Mouse (Mus musculus): ENCODE data around the gene Birc5. TPM values are rescaled to one million over a fixed set of nuclear protein-coding genes. Genes with fewer than 3 reads are reported as not detected.
"Not testable (repeated sequence)": the region's sequence is repeated elsewhere in the genome, so short reads cannot be mapped to it uniquely, and the experiment has no call there.

Gene Birc5
- polyA plus RNA-seq, 1 experiment from 2014 or later, result 306 TPM

DNA sequence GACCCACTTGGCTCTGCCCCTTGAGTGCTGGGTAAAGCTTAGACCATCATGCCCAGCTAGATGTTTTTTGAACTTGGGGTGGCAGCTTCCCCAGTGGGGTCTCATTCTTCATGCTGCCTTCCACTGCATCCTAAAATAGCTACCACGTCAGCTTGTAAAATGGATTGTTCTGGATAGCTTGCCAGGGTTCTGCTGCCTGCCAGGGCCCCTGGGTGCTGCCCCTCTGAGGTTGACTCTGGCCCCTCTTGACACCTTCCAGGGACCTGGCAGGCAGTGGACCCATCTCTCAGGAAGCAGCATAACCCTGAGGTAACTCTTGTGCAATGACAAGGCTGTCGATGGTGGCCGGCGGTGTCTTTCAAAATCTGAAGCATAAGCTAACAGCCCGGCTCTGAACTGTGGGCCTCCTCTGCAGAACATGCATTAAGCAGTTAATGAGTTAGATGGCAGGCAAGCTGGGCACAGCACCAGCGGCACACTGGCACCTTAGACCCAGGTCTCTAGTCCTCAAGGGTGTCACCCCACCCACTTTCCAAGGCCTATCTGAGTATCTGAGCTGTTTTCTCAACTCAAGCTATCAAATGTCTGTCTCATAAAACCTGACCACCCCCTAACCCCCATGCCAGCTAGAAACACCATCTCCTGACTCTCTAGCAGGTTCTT, 34.2 kb upstream of the Birc5 start:
- no peak overlapping the region for H3K4me3 ChIP-seq (ENCODE audit: low read length)
- H3K27me3 ChIP-seq (replicated peaks; ENCODE audit: control insufficient read depth, insufficient read depth, low read length), result no peaks in the 10 kb centered on the region
- H3K4me2 ChIP-seq (ENCODE audit: low read depth, low read length), result no peak overlapping the region
- peaks cover 21% of the 10 kb centered on the region; the same call in 1 of the 2 replicates for H3K4me1 ChIP-seq (ENCODE audit: control insufficient read depth, insufficient read depth, low read length)
- 96% methylated on average over 6 of the region's 6 CpGs for WGBS
- H3K9ac ChIP-seq (ENCODE audit: low read depth, low read length), result no peak overlapping the region
- H3K9me3 ChIP-seq (ENCODE audit: control insufficient read depth, low read length), result no peaks in the 10 kb centered on the region
- no peak for ATAC-seq
- peak overlapping the region; percentile 8; the same call in 1 of the 2 replicates for H3K27ac ChIP-seq (ENCODE audit: low read length)
- peaks cover 18% of the 10 kb centered on the region for H3K36me3 ChIP-seq (ENCODE audit: control insufficient read depth, insufficient read depth, low read length)

DNA sequence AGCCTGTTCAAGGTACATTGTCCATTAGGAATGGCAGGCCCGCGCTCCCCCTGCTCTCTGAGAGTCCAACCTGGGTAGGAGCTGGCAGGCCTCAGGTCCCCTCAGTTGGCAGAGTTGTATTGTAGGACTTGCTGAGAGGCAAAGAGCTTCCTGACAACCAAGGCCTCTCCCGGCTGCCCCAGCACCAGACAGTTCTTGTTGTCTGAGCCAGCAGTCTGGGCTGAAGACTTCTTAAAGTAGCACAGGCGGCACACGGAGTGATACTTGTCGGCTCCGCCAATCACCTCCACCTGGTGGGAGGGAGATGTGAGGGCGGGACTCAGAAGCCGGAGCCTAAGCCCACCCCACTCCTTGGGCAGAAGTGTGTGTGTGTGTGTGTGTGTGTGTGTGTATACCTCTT, 33.2 kb upstream of the Birc5 start:
- H3K9ac ChIP-seq (ENCODE audit: low read depth, low read length); H3K27ac ChIP-seq (ENCODE audit: low read length); H3K9me3 ChIP-seq (ENCODE audit: control insufficient read depth, low read length); H3K4me2 ChIP-seq (ENCODE audit: low read depth, low read length); H3K27me3 ChIP-seq (replicated peaks; ENCODE audit: control insufficient read depth, insufficient read depth, low read length); H3K4me3 ChIP-seq (ENCODE audit: low read length); ATAC-seq: not testable (repeated sequence)
- Histone ChIP-seq H3K36me3 (ENCODE audit: control insufficient read depth, insufficient read depth, low read length) (peaks cover 18% of the 10 kb centered on the region), H3K4me1 (ENCODE audit: control insufficient read depth, insufficient read depth, low read length) (peaks cover 21% of the 10 kb centered on the region; the same call in 1 of the 2 replicates)
- WGBS, result 76% methylated on average over 9 of the region's 9 CpGs

DNA sequence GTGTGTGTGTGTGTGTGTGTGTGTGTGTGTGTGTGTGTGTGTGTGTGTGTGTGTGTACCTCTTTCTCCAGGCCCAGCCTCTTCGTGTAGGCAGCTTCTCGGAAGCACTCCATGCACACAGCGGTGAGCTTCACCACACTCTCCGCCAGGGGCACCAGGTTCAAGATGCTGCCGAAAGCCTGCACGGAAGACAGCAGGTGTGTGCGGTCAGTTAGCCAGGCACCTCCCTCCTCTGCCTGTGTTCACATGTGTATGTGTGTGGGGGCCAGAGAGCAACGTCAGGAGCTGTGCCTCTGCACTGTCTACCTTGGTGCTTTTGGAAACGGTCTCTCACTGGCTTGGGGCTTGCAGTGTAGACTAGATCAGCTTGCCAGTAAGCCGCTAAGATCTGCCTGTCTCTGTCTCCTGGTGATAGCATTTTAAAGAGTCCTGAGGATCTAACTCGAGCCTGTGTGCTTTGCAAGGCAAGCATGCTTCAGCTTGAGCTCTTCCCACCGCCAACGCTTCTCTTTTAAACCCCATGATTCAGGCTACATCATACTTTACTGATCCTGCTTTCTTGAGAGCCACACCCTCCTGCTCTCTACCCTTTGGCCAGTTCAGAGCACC, 32.6 kb upstream of the Birc5 start:
- Histone ChIP-seq H3K4me2 (ENCODE audit: low read depth, low read length) (no peak overlapping the region), H3K4me1 (ENCODE audit: control insufficient read depth, insufficient read depth, low read length) (peaks cover 15% of the 10 kb centered on the region; the same call in 1 of the 2 replicates), H3K9ac (ENCODE audit: low read depth, low read length) (no peak overlapping the region), H3K9me3 (ENCODE audit: control insufficient read depth, low read length) (no peaks in the 10 kb centered on the region), H3K4me3 (ENCODE audit: low read length) (no peak overlapping the region), H3K36me3 (ENCODE audit: control insufficient read depth, insufficient read depth, low read length) (peaks cover 24% of the 10 kb centered on the region), H3K27ac (ENCODE audit: low read length) (no peak overlapping the region), H3K27me3 (replicated peaks; ENCODE audit: control insufficient read depth, insufficient read depth, low read length) (no peaks in the 10 kb centered on the region)
- ATAC-seq, result no peak
- WGBS, result 81% methylated on average over 13 of the region's 13 CpGs

DNA sequence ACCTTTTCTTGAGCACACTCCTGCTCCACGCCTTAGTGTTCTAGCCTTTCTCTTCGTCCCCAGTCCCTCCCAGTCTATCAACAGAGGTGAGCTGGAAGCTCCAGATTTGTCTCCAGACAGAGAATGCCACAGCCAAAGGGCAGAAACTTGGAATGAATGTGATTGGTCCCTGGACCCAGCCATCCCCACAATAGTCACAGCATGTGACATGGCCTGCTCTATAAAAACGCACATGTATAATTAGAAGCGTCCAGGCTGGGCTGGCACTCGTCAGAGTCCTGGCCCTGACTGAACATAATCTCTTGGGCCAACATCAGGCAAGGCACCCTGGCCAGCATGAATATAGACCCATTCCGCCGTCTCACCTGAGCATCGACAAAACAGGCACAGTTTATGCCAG, 30.0 kb upstream of the Birc5 start:
- Histone ChIP-seq H3K4me3 (ENCODE audit: low read length) (no peak overlapping the region), H3K27ac (ENCODE audit: low read length) (no peak overlapping the region; the same call in 1 of the 2 replicates), H3K9ac (ENCODE audit: low read depth, low read length) (no peak overlapping the region), H3K4me1 (ENCODE audit: control insufficient read depth, insufficient read depth, low read length) (peaks cover 33% of the 10 kb centered on the region), H3K4me2 (ENCODE audit: low read depth, low read length) (no peak overlapping the region), H3K27me3 (replicated peaks; ENCODE audit: control insufficient read depth, insufficient read depth, low read length) (no peaks in the 10 kb centered on the region), H3K9me3 (ENCODE audit: control insufficient read depth, low read length) (no peaks in the 10 kb centered on the region), H3K36me3 (ENCODE audit: control insufficient read depth, insufficient read depth, low read length) (peaks cover 19% of the 10 kb centered on the region)
- no peak for ATAC-seq
- WGBS, result 75% methylated on average over 8 of the region's 8 CpGs

DNA sequence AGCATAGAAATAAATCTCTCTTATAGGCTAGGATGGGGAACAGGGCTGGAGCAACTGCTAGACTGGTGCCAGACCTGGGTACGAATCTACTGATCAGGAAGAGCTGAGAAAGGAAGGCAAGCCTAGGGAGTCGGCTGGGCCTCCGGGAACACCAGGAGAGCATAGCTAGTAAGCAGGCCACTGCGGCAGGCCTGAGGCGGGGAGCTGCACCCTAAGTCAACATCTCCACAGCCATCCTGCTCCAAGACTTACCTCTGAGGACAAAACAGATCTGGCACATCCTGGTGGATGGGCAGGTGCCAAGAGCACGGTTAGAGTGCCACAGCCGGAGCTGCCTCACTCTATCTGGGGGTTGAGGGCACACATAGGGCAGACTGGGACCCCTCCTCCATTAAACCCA, 28.9 kb upstream of the Birc5 start:
- Histone ChIP-seq H3K9me3 (ENCODE audit: control insufficient read depth, low read length) (no peaks in the 10 kb centered on the region), H3K4me2 (ENCODE audit: low read depth, low read length) (no peak overlapping the region), H3K36me3 (ENCODE audit: control insufficient read depth, insufficient read depth, low read length) (peaks cover 19% of the 10 kb centered on the region), H3K4me1 (ENCODE audit: control insufficient read depth, insufficient read depth, low read length) (peaks cover 37% of the 10 kb centered on the region), H3K27ac (ENCODE audit: low read length) (no peak overlapping the region), H3K9ac (ENCODE audit: low read depth, low read length) (no peak overlapping the region), H3K4me3 (ENCODE audit: low read length) (no peak overlapping the region), H3K27me3 (replicated peaks; ENCODE audit: control insufficient read depth, insufficient read depth, low read length) (no peaks in the 10 kb centered on the region)
- no peak for ATAC-seq
- WGBS, result 82% methylated on average over 7 of the region's 7 CpGs

DNA sequence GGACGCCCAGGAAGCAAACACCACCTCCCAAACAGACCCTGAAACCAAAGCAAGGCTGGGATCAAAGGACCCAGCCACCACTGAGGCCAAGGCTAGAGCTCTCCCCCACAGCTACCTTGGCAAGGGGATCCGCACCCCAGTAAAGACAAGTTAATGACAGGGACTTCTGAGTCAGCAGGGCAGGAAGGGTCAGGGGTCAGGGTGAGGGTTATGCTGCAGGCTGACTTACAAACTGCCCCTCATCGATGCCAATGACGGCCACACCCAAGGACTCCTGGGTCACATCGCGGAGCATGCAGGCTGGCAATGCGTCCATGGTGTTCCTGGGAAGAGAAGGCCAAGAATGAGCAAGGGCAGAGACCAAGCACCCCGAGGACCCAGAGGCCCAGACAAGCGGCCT, 27.2 kb upstream of the Birc5 start:
- Histone ChIP-seq H3K9me3 (ENCODE audit: control insufficient read depth, low read length) (no peaks in the 10 kb centered on the region), H3K27me3 (replicated peaks; ENCODE audit: control insufficient read depth, insufficient read depth, low read length) (no peaks in the 10 kb centered on the region), H3K4me2 (ENCODE audit: low read depth, low read length) (no peak overlapping the region), H3K27ac (ENCODE audit: low read length) (no peak overlapping the region), H3K4me1 (ENCODE audit: control insufficient read depth, insufficient read depth, low read length) (peaks cover 34% of the 10 kb centered on the region), H3K4me3 (ENCODE audit: low read length) (no peak overlapping the region), H3K36me3 (ENCODE audit: control insufficient read depth, insufficient read depth, low read length) (peaks cover 15% of the 10 kb centered on the region), H3K9ac (ENCODE audit: low read depth, low read length) (0 out of 2 replicates have a peak overlapping the region, but pooled peaks have one; percentile 13)
- no peak for ATAC-seq
- WGBS, result 84% methylated on average over 9 of the region's 9 CpGs

DNA sequence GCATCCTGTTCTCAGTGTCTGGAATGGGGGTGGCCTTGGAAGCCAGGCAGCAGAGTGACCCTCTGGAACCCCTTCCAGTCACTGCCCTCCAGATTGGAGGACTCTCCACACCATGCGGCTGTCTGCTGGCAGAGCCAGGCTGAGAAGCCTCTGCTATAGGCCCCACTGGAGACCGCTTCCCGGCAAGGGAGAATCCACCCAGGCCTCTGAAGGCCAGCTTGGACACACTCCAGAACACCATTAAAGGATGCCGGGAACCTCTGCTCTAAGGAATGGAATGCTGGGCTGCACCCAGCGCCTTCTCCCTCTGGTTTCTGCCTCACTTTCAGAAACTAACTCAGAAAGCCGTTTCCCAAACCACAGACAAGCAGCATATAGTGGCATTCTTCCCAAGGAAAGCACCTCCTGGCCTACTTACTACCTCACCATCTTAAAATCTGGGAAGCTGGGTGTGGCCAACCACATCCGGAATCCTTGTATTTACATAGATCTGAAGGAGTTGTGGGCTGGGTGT, 26.3 kb upstream of the Birc5 start:
- no peak overlapping the region for H3K4me3 ChIP-seq (ENCODE audit: low read length)
- H3K9me3 ChIP-seq (ENCODE audit: control insufficient read depth, low read length), result no peaks in the 10 kb centered on the region
- no peak for ATAC-seq
- H3K4me1 ChIP-seq (ENCODE audit: control insufficient read depth, insufficient read depth, low read length), result peaks cover 39% of the 10 kb centered on the region
- H3K27me3 ChIP-seq (replicated peaks; ENCODE audit: control insufficient read depth, insufficient read depth, low read length), result no peaks in the 10 kb centered on the region
- H3K9ac ChIP-seq (ENCODE audit: low read depth, low read length), result peak overlapping the region; percentile 50
- WGBS, result 52% methylated on average over 7 of the region's 7 CpGs
- H3K27ac ChIP-seq (ENCODE audit: low read length), result peak overlapping the region; percentile 78
- H3K36me3 ChIP-seq (ENCODE audit: control insufficient read depth, insufficient read depth, low read length), result peaks cover 10% of the 10 kb centered on the region
- H3K4me2 ChIP-seq (ENCODE audit: low read depth, low read length), result no peak overlapping the region

DNA sequence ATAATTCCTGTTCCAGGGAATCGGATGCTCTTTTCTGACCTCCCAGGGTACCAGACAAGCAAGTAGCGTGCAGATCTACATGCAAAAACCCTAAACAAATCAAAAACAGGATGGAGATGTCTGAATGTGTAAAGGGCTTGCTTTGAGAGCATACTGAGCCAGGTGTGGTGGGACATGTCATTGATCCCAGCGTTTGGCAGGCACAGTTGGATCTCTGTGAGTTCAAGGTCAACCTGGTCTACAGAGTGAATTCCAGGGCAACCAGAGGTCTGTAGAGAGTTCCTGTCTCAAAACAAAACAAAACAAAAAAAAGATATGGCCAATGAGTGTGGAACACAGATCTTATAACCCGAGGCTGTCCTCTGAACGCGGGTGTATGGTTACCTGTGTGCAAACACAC, 25.6 kb upstream of the Birc5 start:
- ATAC-seq, result no peak
- H3K27me3 ChIP-seq (replicated peaks; ENCODE audit: control insufficient read depth, insufficient read depth, low read length), result no peaks in the 10 kb centered on the region
- peak overlapping the region; percentile 78 for H3K27ac ChIP-seq (ENCODE audit: low read length)
- H3K4me2 ChIP-seq (ENCODE audit: low read depth, low read length), result peak overlapping the region; percentile 89; the same call in 1 of the 2 replicates
- H3K36me3 ChIP-seq (ENCODE audit: control insufficient read depth, insufficient read depth, low read length), result peaks cover 10% of the 10 kb centered on the region
- peak overlapping the region; percentile 67; the same call in 1 of the 2 replicates for H3K9ac ChIP-seq (ENCODE audit: low read depth, low read length)
- H3K4me1 ChIP-seq (ENCODE audit: control insufficient read depth, insufficient read depth, low read length), result peaks cover 46% of the 10 kb centered on the region
- no peaks in the 10 kb centered on the region for H3K9me3 ChIP-seq (ENCODE audit: control insufficient read depth, low read length)
- no peak overlapping the region for H3K4me3 ChIP-seq (ENCODE audit: low read length)
- 85% methylated on average over 6 of the region's 6 CpGs for WGBS

DNA sequence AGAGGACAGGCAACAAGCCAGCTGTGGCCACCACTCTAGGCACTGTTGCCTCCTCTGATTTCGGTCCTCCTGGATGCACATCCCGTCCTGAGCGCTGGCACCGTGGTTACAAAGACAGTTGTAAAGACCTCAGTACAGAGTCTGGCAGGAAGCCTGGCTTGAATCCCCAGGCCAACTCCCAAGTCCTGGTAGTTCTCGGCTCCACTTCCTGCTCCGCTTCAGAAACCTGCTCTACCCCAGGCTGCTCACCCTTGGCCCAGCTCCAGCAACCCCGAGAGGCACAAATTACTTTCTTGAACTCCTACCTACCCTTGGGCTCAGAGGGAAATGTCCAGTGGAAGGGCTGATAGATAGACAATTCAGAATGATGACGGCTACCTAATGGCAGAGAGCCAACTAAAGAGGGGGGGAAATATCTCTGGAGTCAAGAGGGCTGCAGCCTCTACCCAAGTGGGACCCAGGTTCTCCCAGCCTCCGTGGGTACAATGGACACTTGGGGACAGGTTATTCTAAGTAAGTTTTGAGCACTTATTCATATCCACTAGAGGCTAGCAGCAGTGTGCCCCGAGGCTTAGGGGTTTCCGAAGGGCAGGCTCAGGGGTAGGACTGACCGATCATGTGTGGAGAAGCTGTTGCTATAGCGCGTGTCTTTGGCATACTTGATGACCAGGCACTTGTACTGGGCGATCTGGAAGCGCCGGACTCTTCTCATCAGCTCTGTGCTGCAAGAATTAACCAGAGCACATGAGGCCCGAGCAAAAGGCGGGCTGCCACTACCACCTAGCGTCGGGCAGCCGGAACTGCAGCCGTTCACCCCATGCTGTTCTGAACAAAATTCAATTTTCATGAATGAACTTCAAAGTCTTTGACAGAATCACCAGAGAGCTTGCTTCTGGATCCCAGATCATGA, 24.7 kb upstream of the Birc5 start:
- peak; percentile 52 for ATAC-seq
- Histone ChIP-seq H3K4me2 (ENCODE audit: low read depth, low read length) (peak overlapping the region; percentile 89), H3K27ac (ENCODE audit: low read length) (peak overlapping the region; percentile 81), H3K9ac (ENCODE audit: low read depth, low read length) (peak overlapping the region; percentile 84), H3K4me1 (ENCODE audit: control insufficient read depth, insufficient read depth, low read length) (peaks cover 52% of the 10 kb centered on the region), H3K27me3 (replicated peaks; ENCODE audit: control insufficient read depth, insufficient read depth, low read length) (no peaks in the 10 kb centered on the region), H3K9me3 (ENCODE audit: control insufficient read depth, low read length) (no peaks in the 10 kb centered on the region), H3K36me3 (ENCODE audit: control insufficient read depth, insufficient read depth, low read length) (peaks cover 10% of the 10 kb centered on the region), H3K4me3 (ENCODE audit: low read length) (peak overlapping the region; percentile 65)
- 10% methylated on average over 23 of the region's 23 CpGs for WGBS

Data from intestine, embryonic 16.5 days (tissue).